Mouse (Mus musculus): ENCODE data around the gene Dqx1. TPM values are rescaled to one million over a fixed set of nuclear protein-coding genes. Genes with fewer than 3 reads are reported as not detected.

Gene Dqx1
- total RNA-seq, 2 experiments from 2014 or later: 2.5 to 3.9 TPM

DNA sequence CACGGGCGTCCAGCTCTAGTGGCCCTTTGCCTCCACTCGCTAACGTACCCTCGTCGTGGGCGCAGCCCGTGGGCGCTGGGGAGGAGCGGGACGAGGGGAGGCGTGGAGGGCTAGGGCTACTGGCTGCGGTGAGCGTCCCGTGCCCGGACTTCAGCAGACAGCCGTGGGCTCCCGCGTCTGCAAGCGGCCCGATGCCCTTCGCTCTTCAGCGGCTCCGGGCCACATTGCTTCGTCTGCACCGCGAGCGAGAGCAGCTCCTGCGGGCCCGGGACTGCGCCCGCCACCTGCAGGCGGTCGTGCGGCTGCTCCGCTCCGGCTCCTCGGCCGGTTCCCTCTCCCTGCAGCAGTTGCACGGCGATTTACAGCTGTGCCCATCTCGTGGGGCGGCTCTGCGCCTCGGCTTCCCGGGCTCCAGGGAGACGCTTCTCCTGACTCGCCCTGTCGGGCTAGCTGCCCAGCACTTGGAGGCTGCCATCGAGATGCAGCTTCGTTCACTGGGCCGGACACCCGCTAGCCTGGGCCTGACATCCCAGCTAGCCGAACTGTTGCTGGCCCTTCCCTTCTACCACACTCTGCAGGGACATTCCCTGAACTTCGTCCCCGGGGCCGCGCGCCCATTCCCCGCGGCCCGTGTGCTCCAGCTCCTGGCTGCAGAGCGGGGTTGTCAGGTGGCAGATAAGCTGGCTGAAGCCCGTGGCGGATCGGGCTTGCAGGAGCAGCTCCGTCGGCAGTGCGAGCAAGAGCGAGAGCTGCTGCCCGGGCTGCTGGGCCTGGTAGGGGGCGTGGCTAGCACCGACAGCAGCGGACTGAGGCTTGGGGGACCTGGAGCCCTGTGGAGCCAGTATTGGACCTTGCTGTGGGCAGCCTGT is 44.3 kb downstream of the Dqx1 start:
- peak; percentile 82 for ATAC-seq (replicated peaks; ENCODE audit: low FRiP score, poor library complexity, severe bottlenecking)

DNA sequence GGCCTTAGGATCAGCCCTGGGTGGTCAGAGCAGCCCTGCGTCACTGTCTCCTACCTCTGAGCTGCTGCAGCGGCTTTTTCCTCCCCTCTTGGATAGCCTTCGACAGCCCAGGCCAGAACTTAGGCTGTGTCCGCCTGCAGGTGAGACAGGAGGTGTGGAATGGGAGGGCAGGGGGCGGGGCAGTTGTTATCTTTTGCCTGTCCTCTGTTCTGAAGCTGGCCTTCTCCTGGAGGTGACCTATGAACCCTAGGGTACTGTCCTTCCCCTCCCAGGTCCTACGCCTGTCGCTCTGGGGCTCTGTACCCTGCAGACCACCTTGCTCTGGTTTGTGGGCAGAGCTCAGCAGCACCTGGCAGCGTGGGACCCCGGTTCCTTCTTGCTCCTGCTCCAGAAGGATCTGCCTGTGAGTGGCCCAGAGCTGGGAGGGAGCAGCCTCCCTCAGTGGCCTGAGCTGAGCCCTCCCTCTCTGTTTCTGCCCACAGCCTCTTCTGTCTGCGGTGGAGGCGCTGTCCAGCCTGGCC is 45.5 kb downstream of the Dqx1 start:
- ATAC-seq (replicated peaks; ENCODE audit: low FRiP score, poor library complexity, severe bottlenecking): no peak

DNA sequence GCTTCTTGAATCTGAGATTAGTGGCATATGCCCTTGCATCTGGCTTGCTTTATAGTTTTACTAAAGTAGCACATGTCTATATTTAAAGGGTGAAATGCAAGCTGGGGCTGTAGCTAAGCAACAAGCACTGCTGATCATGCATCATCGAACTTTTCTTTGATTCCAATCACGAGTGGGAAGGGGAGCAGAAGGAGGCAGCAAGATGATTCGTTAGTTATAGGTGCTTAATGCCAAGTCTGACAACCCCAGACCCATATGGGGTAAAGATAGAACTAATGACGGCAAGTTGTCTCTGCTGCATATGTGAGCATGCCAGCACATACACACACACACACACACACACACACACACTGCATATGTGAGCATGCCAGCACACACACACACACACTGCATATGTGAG is 46.5 kb downstream of the Dqx1 start:
- ATAC-seq (replicated peaks; ENCODE audit: low FRiP score, poor library complexity, severe bottlenecking): no peak

DNA sequence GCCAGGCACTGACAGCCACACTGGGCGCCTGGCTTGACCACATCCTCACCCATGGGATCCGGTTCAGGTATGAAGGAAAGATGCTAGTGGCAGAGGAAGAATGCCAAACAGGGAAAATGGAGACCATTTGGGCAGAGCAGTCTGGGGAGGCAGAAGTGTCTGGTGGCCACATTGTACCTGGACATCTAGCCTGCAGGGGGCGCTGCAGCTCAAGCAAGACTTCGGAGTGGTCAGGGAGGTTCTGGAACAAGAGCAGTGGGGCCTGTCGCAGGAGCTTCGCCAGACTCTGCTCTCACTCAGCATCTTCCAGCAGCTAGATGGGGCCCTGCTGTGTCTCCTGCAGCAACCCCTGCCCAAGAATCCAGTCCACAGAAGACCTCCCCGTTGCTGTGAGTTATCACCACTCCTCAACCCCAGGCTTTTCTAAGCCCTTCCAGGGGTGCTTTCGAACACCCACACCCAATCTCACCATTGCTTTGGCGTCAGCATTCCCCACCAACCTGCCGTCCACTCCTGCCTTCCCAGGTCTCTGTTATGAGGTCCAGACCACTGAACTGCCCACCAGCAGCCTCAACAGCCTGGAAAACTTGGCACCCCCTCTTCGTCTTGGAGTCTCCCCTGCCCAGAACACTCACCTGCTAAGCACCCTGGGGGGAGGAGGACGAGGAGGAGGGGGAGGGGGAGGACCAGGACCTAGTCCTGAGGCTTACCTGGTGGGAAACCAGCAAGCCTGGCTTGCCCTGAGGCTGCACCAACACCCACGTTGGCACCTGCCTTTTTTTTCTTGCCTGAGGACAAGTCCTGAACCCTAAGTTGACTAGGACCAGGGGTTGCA is 50.1 kb downstream of the Dqx1 start:
- peak; percentile 74 for ATAC-seq (replicated peaks; ENCODE audit: low FRiP score, poor library complexity, severe bottlenecking)

DNA sequence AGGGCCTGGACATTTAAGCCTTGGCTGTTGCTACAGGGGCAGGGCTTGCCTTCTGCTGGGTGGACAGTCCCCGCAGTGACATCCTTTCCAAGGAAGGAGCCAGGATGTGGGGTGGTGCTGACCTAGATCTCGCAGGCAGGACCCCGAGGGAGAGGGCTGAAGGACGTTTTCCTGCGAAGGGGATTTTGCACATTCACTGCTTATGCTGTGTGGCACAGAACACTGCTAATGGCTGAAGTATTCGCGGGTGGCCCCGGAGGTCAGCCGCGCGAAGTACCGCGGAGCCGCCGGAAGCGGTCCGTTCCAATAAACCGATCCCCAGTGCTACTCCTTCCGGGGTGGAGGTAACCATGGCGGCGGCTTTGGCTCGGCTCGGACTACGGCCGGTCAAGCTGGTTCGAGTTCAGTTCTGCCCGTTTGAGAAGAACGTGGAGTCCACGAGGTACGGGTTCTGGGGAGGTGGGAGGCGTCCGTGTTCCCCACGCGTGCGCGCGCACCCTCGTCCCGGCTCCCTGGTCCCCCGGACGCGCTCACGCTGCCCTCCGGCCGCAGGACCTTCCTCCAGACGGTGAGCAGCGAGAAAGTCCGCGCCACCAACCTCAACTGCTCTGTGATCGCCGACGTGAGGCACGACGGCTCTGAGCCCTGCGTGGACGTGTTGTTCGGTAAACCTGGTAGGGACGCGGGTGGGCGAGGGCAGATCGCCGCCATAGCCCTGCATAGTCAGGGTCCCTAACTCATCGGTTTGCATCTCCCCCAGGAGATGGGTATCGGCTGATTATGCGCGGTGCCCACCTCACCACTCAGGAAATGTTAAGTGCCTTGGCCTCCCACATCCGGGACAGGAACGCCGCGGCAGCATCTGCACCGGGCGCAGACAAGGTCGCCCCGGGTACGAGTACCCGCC is 51.4 kb downstream of the Dqx1 start, which contains the start of gene Mrpl53:
Mrpl53 (plus strand) TSS at position 279 of the 907 bp plus-strand sequence.
- ATAC-seq (replicated peaks; ENCODE audit: low FRiP score, poor library complexity, severe bottlenecking): peak; percentile 76

DNA sequence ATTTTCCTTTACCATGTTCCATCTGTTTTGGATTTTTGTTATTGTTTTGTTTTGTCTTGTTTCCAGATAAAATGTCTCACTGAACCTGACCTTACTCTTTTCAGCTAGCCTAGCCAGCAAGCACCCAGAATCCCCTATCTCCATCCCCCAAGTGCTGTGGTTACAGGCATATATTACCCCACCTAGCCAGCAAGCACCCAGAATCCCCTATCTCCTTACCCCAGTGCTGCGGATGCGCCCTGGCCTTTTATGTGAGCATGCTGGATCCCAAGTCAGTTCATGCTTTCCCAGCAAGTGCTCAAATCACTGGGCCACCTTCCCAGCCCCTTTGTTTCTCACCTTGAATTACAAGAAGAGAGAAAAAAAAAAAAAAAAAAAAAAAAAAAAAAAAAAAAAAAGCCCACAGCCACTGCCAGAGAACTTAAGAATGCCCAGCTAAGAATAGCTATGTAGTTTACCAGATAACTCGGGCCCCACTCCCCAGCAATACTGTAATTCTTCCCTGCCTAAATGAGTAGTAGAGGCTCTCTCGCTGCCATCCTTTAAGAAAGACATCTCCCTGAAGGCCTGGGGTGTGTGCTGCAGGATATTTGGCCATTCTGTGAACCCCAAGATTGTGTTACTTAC is 54.0 kb downstream of the Dqx1 start:
- ATAC-seq (replicated peaks; ENCODE audit: low FRiP score, poor library complexity, severe bottlenecking): no peak

GRCm38 (mm10) chr6:83115011-83115671 is 57.5 kb downstream of the Dqx1 start, which contains the start of gene Mogs:
Mogs (plus strand) TSS chr6:83115496.
- ATAC-seq (replicated peaks; ENCODE audit: low FRiP score, poor library complexity, severe bottlenecking): peak; percentile 92

DNA sequence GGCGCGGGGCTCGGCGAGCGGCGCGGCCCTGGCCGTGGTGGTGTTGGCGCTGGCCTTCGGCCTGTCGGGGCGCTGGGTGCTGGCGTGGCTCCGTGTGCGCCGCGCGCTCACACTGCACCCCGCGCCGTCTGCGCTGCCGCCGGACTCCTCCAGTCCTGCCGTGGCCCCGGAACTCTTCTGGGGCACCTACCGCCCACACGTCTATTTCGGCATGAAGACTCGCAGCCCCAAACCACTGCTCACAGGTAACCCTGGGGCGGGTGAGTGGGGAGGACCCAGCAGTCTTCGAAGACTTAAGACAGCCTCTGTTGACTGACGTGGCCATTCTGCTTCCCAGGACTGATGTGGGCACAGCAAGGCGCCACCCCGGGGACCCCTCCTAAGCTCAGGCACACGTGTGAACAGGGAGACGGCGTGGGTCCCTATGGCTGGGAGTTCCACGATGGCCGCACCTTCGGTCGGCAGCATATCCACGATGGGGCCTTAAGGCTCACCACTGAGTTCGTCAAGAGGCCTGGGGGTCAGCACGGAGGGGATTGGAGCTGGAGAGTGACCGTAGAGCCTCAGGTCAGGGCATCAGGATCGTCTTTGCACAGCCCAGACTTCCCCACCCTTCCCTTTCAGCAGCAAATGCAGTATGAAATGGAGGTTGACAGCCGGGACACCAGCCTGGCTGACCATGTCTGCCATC is 58.2 kb downstream of the Dqx1 start:
- peak; percentile 11; the same call in 1 of the 2 replicates for ATAC-seq (replicated peaks; ENCODE audit: low FRiP score, poor library complexity, severe bottlenecking)

- ATAC-seq (replicated peaks; ENCODE audit: low FRiP score, poor library complexity, severe bottlenecking): no peak
These were observed 58.9 kb downstream of the Dqx1 start for GRCm38 (mm10) chr6:83116373-83117164.

Other genes starting within 250 kb of the Dqx1 start
- not detected in 2 replicates for gene Sema4f, start 118.1 kb upstream of the Dqx1 start, total RNA-seq (2015; ENCODE audit: low replicate concordance)
- 0.39 TPM in 1 of 2 replicates, not detected in the other for gene Sema4f, start 118.1 kb upstream of the Dqx1 start, total RNA-seq (2017; ENCODE audit: low replicate concordance)
- gene M1ap, start 110.9 kb upstream of the Dqx1 start, total RNA-seq (2015; ENCODE audit: low replicate concordance): 4.6 and 12.6 TPM in 2 replicates
- gene M1ap, start 110.9 kb upstream of the Dqx1 start, total RNA-seq (2017; ENCODE audit: low replicate concordance): 2.6 and 19.8 TPM in 2 replicates
- 20.5 and 27.4 TPM in 2 replicates for gene Dok1, start 24.4 kb upstream of the Dqx1 start, total RNA-seq (2015; ENCODE audit: low replicate concordance)
- 26.9 and 34.7 TPM in 2 replicates for gene Dok1, start 24.4 kb upstream of the Dqx1 start, total RNA-seq (2017; ENCODE audit: low replicate concordance)
- gene Loxl3, start 23.7 kb upstream of the Dqx1 start, total RNA-seq (2015; ENCODE audit: low replicate concordance): 0.84 and 3.6 TPM in 2 replicates
- 0.38 and 3.2 TPM in 2 replicates for gene Loxl3, start 23.7 kb upstream of the Dqx1 start, total RNA-seq (2017; ENCODE audit: low replicate concordance)
- 275 and 371 TPM in 2 replicates for gene Aup1, start 3.3 kb upstream of the Dqx1 start, total RNA-seq (2015; ENCODE audit: low replicate concordance)
- 190 and 242 TPM in 2 replicates for gene Aup1, start 3.3 kb upstream of the Dqx1 start, total RNA-seq (2017; ENCODE audit: low replicate concordance)
- 114 and 126 TPM in 2 replicates for gene Htra2, start 2.6 kb upstream of the Dqx1 start, total RNA-seq (2015; ENCODE audit: low replicate concordance)
- gene Htra2, start 2.6 kb upstream of the Dqx1 start, total RNA-seq (2017; ENCODE audit: low replicate concordance): 65.7 and 87.8 TPM in 2 replicates
- not detected in 2 replicates for gene Tlx2, start 12.4 kb downstream of the Dqx1 start, total RNA-seq (2015; ENCODE audit: low replicate concordance)
- gene Tlx2, start 12.4 kb downstream of the Dqx1 start, total RNA-seq (2017; ENCODE audit: low replicate concordance): not detected in 2 replicates
- 49.5 and 81.1 TPM in 2 replicates for gene Pcgf1, start 20.0 kb downstream of the Dqx1 start, total RNA-seq (2015; ENCODE audit: low replicate concordance)
- gene Pcgf1, start 20.0 kb downstream of the Dqx1 start, total RNA-seq (2017; ENCODE audit: low replicate concordance): 7.6 and 21.1 TPM in 2 replicates
- not detected in 2 replicates for gene Lbx2, start 28.5 kb downstream of the Dqx1 start, total RNA-seq (2015; ENCODE audit: low replicate concordance)
- not detected in 2 replicates for gene Lbx2, start 28.5 kb downstream of the Dqx1 start, total RNA-seq (2017; ENCODE audit: low replicate concordance)
- 1.1 TPM in 1 of 2 replicates, not detected in the other for gene Ccdc142, start 43.8 kb downstream of the Dqx1 start, total RNA-seq (2015; ENCODE audit: low replicate concordance)
- 3.7 TPM in 1 of 2 replicates, not detected in the other for gene Ccdc142, start 43.8 kb downstream of the Dqx1 start, total RNA-seq (2017; ENCODE audit: low replicate concordance)
- 2.9 TPM in 1 of 2 replicates, not detected in the other for gene Gm42688, start 43.8 kb downstream of the Dqx1 start, total RNA-seq (2015; ENCODE audit: low replicate concordance)
- gene Gm42688, start 43.8 kb downstream of the Dqx1 start, total RNA-seq (2017; ENCODE audit: low replicate concordance): 1.1 and 3.5 TPM in 2 replicates
- 49.5 and 61.6 TPM in 2 replicates for gene Mrpl53, start 51.2 kb downstream of the Dqx1 start, total RNA-seq (2015; ENCODE audit: low replicate concordance)
- gene Mrpl53, start 51.2 kb downstream of the Dqx1 start, total RNA-seq (2017; ENCODE audit: low replicate concordance): 36.2 and 38.0 TPM in 2 replicates
- gene Mogs, start 57.7 kb downstream of the Dqx1 start, total RNA-seq (2015; ENCODE audit: low replicate concordance): 4.6 and 14.4 TPM in 2 replicates
- gene Mogs, start 57.7 kb downstream of the Dqx1 start, total RNA-seq (2017; ENCODE audit: low replicate concordance): 13.1 and 17.1 TPM in 2 replicates
- 42.3 and 48.7 TPM in 2 replicates for gene Wbp1, start 63.7 kb downstream of the Dqx1 start, total RNA-seq (2015; ENCODE audit: low replicate concordance)
- 77.9 and 83.6 TPM in 2 replicates for gene Wbp1, start 63.7 kb downstream of the Dqx1 start, total RNA-seq (2017; ENCODE audit: low replicate concordance)
- 5.8 and 7.5 TPM in 2 replicates for gene Ino80b, start 67.6 kb downstream of the Dqx1 start, total RNA-seq (2015; ENCODE audit: low replicate concordance)
- 7.4 and 24.1 TPM in 2 replicates for gene Ino80b, start 67.6 kb downstream of the Dqx1 start, total RNA-seq (2017; ENCODE audit: low replicate concordance)
- not detected in 2 replicates for gene Rtkn, start 77.6 kb downstream of the Dqx1 start, total RNA-seq (2015; ENCODE audit: low replicate concordance)
- gene Rtkn, start 77.6 kb downstream of the Dqx1 start, total RNA-seq (2017; ENCODE audit: low replicate concordance): 0.30 TPM in 1 of 2 replicates, not detected in the other
- not detected in 2 replicates for gene Wdr54, start 98.6 kb downstream of the Dqx1 start, total RNA-seq (2015; ENCODE audit: low replicate concordance)
- not detected in 2 replicates for gene Wdr54, start 98.6 kb downstream of the Dqx1 start, total RNA-seq (2017; ENCODE audit: low replicate concordance)
- gene 1700003E16Rik, start 98.6 kb downstream of the Dqx1 start, total RNA-seq (2015; ENCODE audit: low replicate concordance): not detected in 2 replicates
- not detected in 2 replicates for gene 1700003E16Rik, start 98.6 kb downstream of the Dqx1 start, total RNA-seq (2017; ENCODE audit: low replicate concordance)
- gene Dctn1, start 108.1 kb downstream of the Dqx1 start, total RNA-seq (2015; ENCODE audit: low replicate concordance): 27.7 and 33.5 TPM in 2 replicates
- gene Dctn1, start 108.1 kb downstream of the Dqx1 start, total RNA-seq (2017; ENCODE audit: low replicate concordance): 74.6 and 104 TPM in 2 replicates
- not detected in 2 replicates for gene Slc4a5, start 162.0 kb downstream of the Dqx1 start, total RNA-seq (2015; ENCODE audit: low replicate concordance)
- gene Slc4a5, start 162.0 kb downstream of the Dqx1 start, total RNA-seq (2017; ENCODE audit: low replicate concordance): 0.39 TPM in 1 of 2 replicates, not detected in the other